Mouse (Mus musculus): ENCODE measurements around the gene Trim66. TPM values are rescaled to one million over a fixed set of nuclear protein-coding genes. Genes with fewer than 3 reads are reported as not detected.

Trim66 gene
- polyA plus RNA-seq, 1 experiment from 2014 or later, result 0.79 TPM

GRCm38 (mm10) chr7:109440697-109441269 lies 67.2 kb downstream of the Trim66 start:
- WGBS, result 83% methylated on average over 9 of the region's 9 CpGs
- Histone ChIP-seq H3K36me3 (no peaks in the 10 kb centered on the region), H3K9ac (no peak overlapping the region), H3K27ac (replicated peaks) (no peak overlapping the region), H3K4me2 (peak overlapping the region; percentile 22; the same call in 1 of the 2 replicates), H3K4me3 (no peak overlapping the region), H3K9me3 (no peaks in the 10 kb centered on the region), H3K27me3 (no peaks in the 10 kb centered on the region), H3K4me1 (replicated peaks) (peaks cover 21% of the 10 kb centered on the region)
- ATAC-seq (ENCODE audit: low FRiP score, low read depth), result no peak

GRCm38 (mm10) chr7:109438781-109439591 lies 68.9 kb downstream of the Trim66 start, which contains the start of gene Stk33:
Gene Stk33, minus strand, starts transcription at chr7:109439081.
- H3K9ac ChIP-seq, result peak within 1 kb of the TSS; percentile 58
- peak within 1 kb of the TSS; percentile 59 for H3K27ac ChIP-seq (replicated peaks)
- H3K9me3 ChIP-seq, result no peaks in the 10 kb centered on the region
- peak within 1 kb of the TSS; percentile 92 for H3K4me2 ChIP-seq
- WGBS, result under 1% methylated on average over 62 of the region's 62 CpGs
- peak; percentile 86 for ATAC-seq (ENCODE audit: low FRiP score, low read depth)
- no peaks in the 10 kb centered on the region for H3K27me3 ChIP-seq
- H3K36me3 ChIP-seq, result no peaks in the 10 kb centered on the region
- H3K4me3 ChIP-seq, result peak within 1 kb of the TSS; percentile 49
- peaks cover 21% of the 10 kb centered on the region for H3K4me1 ChIP-seq (replicated peaks)

- no peak overlapping the region for H3K9ac ChIP-seq
- no peak overlapping the region for H3K4me2 ChIP-seq
- H3K4me3 ChIP-seq, result no peak overlapping the region
- no peak overlapping the region for H3K27ac ChIP-seq (replicated peaks)
- H3K4me1 ChIP-seq (replicated peaks), result no peaks in the 10 kb centered on the region
- H3K9me3 ChIP-seq, result no peaks in the 10 kb centered on the region
- 76% methylated on average over 3 of the region's 3 CpGs for WGBS
- H3K27me3 ChIP-seq, result no peaks in the 10 kb centered on the region
- no peaks in the 10 kb centered on the region for H3K36me3 ChIP-seq
- peak; percentile 81 for ATAC-seq (ENCODE audit: low FRiP score, low read depth)
Observed at GRCm38 (mm10) chr7:109424422-109425159, 83.3 kb downstream of the Trim66 start.

- no peaks in the 10 kb centered on the region for H3K4me1 ChIP-seq (replicated peaks)
- no peaks in the 10 kb centered on the region for H3K27me3 ChIP-seq
- H3K9ac ChIP-seq, result no peak overlapping the region
- no peak overlapping the region for H3K4me2 ChIP-seq
- no peak overlapping the region for H3K4me3 ChIP-seq
- H3K36me3 ChIP-seq, result no peaks in the 10 kb centered on the region
- 78% methylated on average over 8 of the region's 8 CpGs for WGBS
- H3K9me3 ChIP-seq, result no peaks in the 10 kb centered on the region
- ATAC-seq (ENCODE audit: low FRiP score, low read depth), result no peak
- no peak overlapping the region for H3K27ac ChIP-seq (replicated peaks)
Observed at GRCm38 (mm10) chr7:109422803-109423202, 85.1 kb downstream of the Trim66 start.

- H3K9me3 ChIP-seq, result no peaks in the 10 kb centered on the region
- H3K27ac ChIP-seq (replicated peaks), result no peak overlapping the region
- H3K4me2 ChIP-seq, result no peak overlapping the region
- 33% methylated on average over 7 of the region's 7 CpGs for WGBS
- H3K4me1 ChIP-seq (replicated peaks), result no peaks in the 10 kb centered on the region
- no peak overlapping the region for H3K4me3 ChIP-seq
- H3K36me3 ChIP-seq, result no peaks in the 10 kb centered on the region
- no peak for ATAC-seq (ENCODE audit: low FRiP score, low read depth)
- no peak overlapping the region for H3K9ac ChIP-seq
- H3K27me3 ChIP-seq, result no peaks in the 10 kb centered on the region
Observed at GRCm38 (mm10) chr7:109405491-109405890, 102.4 kb downstream of the Trim66 start.

- no peak for ATAC-seq (ENCODE audit: low FRiP score, low read depth)
Observed at GRCm38 (mm10) chr7:109399299-109399698, 108.6 kb downstream of the Trim66 start.

More at GRCm38 (mm10) chr7:109399299-109399698, 108.6 kb downstream of the Trim66 start:
- Histone ChIP-seq H3K36me3 (no peaks in the 10 kb centered on the region), H3K4me2 (no peak overlapping the region), H3K4me1 (replicated peaks) (no peaks in the 10 kb centered on the region), H3K27ac (replicated peaks) (no peak overlapping the region), H3K4me3 (no peak overlapping the region), H3K9me3 (no peaks in the 10 kb centered on the region), H3K27me3 (no peaks in the 10 kb centered on the region), H3K9ac (no peak overlapping the region)
- 67% methylated on average over 3 of the region's 3 CpGs for WGBS

Small RNAs within 50 kb of the gene (microRNA-seq; reads per million reads assigned to microRNA genes)
- not detected for gene Gm47284

Other genes starting within 250 kb of the Trim66 start
- gene Stk33, start 69.1 kb downstream of the Trim66 start, polyA plus RNA-seq (2015; fragmentation: Nextera tagmentation; extraction: Ambion mirVana), result 7.2 and 8.3 TPM in 2 replicates
- gene Rpl27a, start 11.0 kb upstream of the Trim66 start, polyA plus RNA-seq (2015; fragmentation: Nextera tagmentation; extraction: Ambion mirVana), result 80.2 and 81.4 TPM in 2 replicates
- gene St5, start 195.5 kb upstream of the Trim66 start, polyA plus RNA-seq (2015; fragmentation: Nextera tagmentation; extraction: Ambion mirVana), result 21.3 and 26.2 TPM in 2 replicates
- 15.3 and 17.5 TPM in 2 replicates for gene Akip1, start 195.6 kb upstream of the Trim66 start, polyA plus RNA-seq (2015; fragmentation: Nextera tagmentation; extraction: Ambion mirVana)
- gene BC051019, start 215.7 kb upstream of the Trim66 start, polyA plus RNA-seq (2015; fragmentation: Nextera tagmentation; extraction: Ambion mirVana), result 0.09 and 0.32 TPM in 2 replicates
- 0.24 TPM in 1 of 2 replicates, not detected in the other for gene Ascl3, start 223.6 kb upstream of the Trim66 start, polyA plus RNA-seq (2015; fragmentation: Nextera tagmentation; extraction: Ambion mirVana)
- gene Tmem9b, start 244.7 kb upstream of the Trim66 start, polyA plus RNA-seq (2015; fragmentation: Nextera tagmentation; extraction: Ambion mirVana), result 124 and 126 TPM in 2 replicates